10 mouse cellular contexts compared by ENCODE assay signal in the genomic region with DNA sequence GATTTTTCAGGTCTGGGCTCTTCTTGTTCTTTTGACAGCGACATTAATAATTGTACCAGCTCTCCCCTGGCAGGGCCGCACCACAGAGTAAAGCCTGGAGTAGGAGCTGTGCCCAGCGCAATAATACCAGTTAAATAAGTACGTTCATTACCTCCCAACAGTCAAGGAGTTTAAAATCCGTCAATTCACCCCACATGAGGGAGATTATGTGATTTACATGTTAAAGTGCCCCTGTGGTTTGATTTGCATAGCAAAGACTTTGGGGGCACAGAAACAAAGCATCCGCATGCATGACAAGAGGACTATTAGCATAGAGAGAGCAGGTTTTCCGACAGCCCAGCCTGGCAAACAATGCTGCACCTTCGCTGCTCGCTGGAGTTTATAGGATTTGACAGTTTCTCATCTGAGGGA.
A peak's percentile ranks its signal among the peaks of the same experiment; 100 is the strongest.
DNase-seq lines count a peak whose midpoint lies in the region; ATAC-seq and TF ChIP-seq lines count a peak whose summit lies in the region.
"Had no signal": no experiment of that assay in that cellular context is flagged by ENCODE, and none has a peak within 500 bp of the region (broad histone marks: within the 10 kb centered on the region; RNA-seq: fewer than 3 reads in every experiment).

No protein-coding gene starts in this region.

- no peak for TF ChIP-seq EP300 in heart, postnatal 0 days (IDR thresholded peaks at IDR 0.05; ENCODE audit: low read depth)

- DNase-seq in heart, postnatal 0 days (ENCODE audit: low spot score), result no peak
- DNase-seq in heart, postnatal 4 days, result no peak
- peak; percentile 90 for DNase-seq in ZHBTc4 (ENCODE audit: low read depth, low spot score)
- DNase-seq in gastrocnemius, postnatal 4 days (ENCODE audit: low spot score in 2 of 2), result no peak
- DNase-seq in ovary, adult 18-20 months (ENCODE audit: low spot score), result no peak
- DNase-seq: kidney, adult 2 months; liver had no signal

- H3K4me2 ChIP-seq in heart, postnatal 0 days (ENCODE audit: low read depth, low read length), result peak overlapping the region; percentile 33
- peak overlapping the region; percentile 42 for H3K4me2 ChIP-seq in forebrain, embryonic 15.5 days (replicated peaks)
- peak overlapping the region; percentile 44 for H3K4me2 ChIP-seq in midbrain, embryonic 15.5 days

- H3K4me1 ChIP-seq in heart, postnatal 0 days (ENCODE audit: control insufficient read depth, insufficient read depth), result no peaks in the 10 kb centered on the region
- peaks cover 20% of the 10 kb centered on the region for H3K4me1 ChIP-seq in forebrain, embryonic 15.5 days
- peaks cover 19% of the 10 kb centered on the region for H3K4me1 ChIP-seq in midbrain, embryonic 15.5 days

- no peaks in the 10 kb centered on the region for H3K9me3 ChIP-seq in heart, postnatal 0 days (replicated peaks; ENCODE audit: control insufficient read depth, low read length)
- H3K9me3 ChIP-seq in forebrain, embryonic 15.5 days, result no peaks in the 10 kb centered on the region
- H3K9me3 ChIP-seq in midbrain, embryonic 15.5 days, result no peaks in the 10 kb centered on the region

- ATAC-seq in heart, postnatal 0 days (ENCODE audit: insufficient read depth, low read depth), result no peak
- ATAC-seq in forebrain, embryonic 15.5 days (replicated peaks), result peak; percentile 93
- peak; percentile 91 for ATAC-seq in midbrain, embryonic 15.5 days (replicated peaks)
- no peak for ATAC-seq in frontal cortex, adult (ENCODE audit: low TSS enrichment)

- H3K27me3 ChIP-seq in heart, postnatal 0 days (ENCODE audit: control insufficient read depth, insufficient read depth, low read length), result no peaks in the 10 kb centered on the region
- H3K27me3 ChIP-seq in forebrain, embryonic 15.5 days, result no peaks in the 10 kb centered on the region
- H3K27me3 ChIP-seq in midbrain, embryonic 15.5 days (replicated peaks), result no peaks in the 10 kb centered on the region; the same call in 1 of the 2 replicates

- no peak overlapping the region for H3K9ac ChIP-seq in heart, postnatal 0 days (replicated peaks; ENCODE audit: low read depth, low read length)
- peak overlapping the region; percentile 33; the same call in 1 of the 2 replicates for H3K9ac ChIP-seq in forebrain, embryonic 15.5 days (replicated peaks)
- peak overlapping the region; percentile 12; the same call in 1 of the 2 replicates for H3K9ac ChIP-seq in midbrain, embryonic 15.5 days

- H3K36me3 ChIP-seq in heart, postnatal 0 days (replicated peaks; ENCODE audit: control insufficient read depth, insufficient read depth, low read length), result no peaks in the 10 kb centered on the region
- no peaks in the 10 kb centered on the region for H3K36me3 ChIP-seq in forebrain, embryonic 15.5 days
- H3K36me3 ChIP-seq in midbrain, embryonic 15.5 days (replicated peaks), result no peaks in the 10 kb centered on the region

- 30% methylated on average over 9 of the region's 9 CpGs for WGBS in heart, postnatal 0 days
- WGBS in forebrain, embryonic 15.5 days, result 2% methylated on average over 9 of the region's 9 CpGs
- WGBS in midbrain, embryonic 15.5 days, result 5% methylated on average over 9 of the region's 9 CpGs

- peak overlapping the region; percentile 3; the same call in 1 of the 2 replicates for H3K4me3 ChIP-seq in heart, postnatal 0 days (ENCODE audit: low read depth, low read length)
- peak overlapping the region; percentile 17 for H3K4me3 ChIP-seq in forebrain, embryonic 15.5 days
- H3K4me3 ChIP-seq in midbrain, embryonic 15.5 days, result 0 out of 2 replicates have a peak overlapping the region, but pooled peaks have one; percentile 11

- no peak overlapping the region for H3K27ac ChIP-seq in heart, postnatal 0 days (ENCODE audit: low read depth)
- peak overlapping the region; percentile 77 for H3K27ac ChIP-seq in forebrain, embryonic 15.5 days (replicated peaks)
- peak overlapping the region; percentile 57 for H3K27ac ChIP-seq in midbrain, embryonic 15.5 days

- TF ChIP-seq CTCF in heart, postnatal 0 days (IDR thresholded peaks at IDR 0.05; ENCODE audit: low read depth), result no peak

Comparison
In these comparisons a context has a peak if more than half of its experiments do, and no peak if none do; other contexts are left out.
1. ATAC-seq: peak in forebrain, embryonic 15.5 days (single experiment) and midbrain, embryonic 15.5 days (single experiment); none in heart, postnatal 0 days (single experiment) and frontal cortex, adult (single experiment).
2. Peak in every context shown above with its lines, with median percentiles within 50 percentile points of each other: H3K4me2 ChIP-seq and H3K4me3 ChIP-seq.